Mouse (Mus musculus) urinary bladder, postnatal 10 days (tissue): ENCODE measurements around the gene Gfpt1.

Experiments used
- DNase-seq: peaks from one replicate; pipeline ENCODE4 v3.0.0; 2022; ENCODE audit warnings: low spot score

Gfpt1 gene

DNA sequence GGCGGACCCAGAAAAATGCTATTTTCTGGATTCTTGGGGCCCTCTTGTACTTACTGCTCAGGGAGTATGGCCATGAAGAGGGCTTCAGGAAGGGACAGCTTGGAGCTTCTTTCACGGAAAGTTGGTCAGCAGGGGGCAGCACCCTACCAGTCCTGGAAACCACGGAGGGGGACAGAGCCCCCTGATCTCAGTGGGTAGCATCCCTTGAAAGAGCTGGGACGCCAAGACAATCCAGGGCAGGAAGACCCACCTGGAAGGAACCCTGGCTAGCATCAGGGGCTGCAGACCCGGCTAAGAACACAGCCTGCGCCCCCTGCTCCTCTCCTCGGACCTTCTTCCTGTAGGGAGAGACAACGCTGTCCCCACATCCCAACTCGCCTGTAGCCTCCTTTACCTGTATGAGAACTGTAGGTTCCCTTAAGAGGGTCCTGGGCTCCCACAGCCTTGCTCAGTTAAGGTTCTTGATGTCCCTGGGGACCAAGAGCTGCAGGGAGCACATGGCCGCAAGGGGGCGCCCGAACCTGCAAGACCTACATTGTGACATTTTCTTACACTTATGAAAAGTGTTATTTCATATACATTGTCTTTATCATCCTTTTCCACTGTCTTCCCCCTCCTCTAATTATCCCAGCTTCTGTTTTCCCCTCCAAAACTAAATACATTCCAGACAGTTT is 58.8 kb downstream of the Gfpt1 start:
- peak; percentile 70 for DNase-seq

DNA sequence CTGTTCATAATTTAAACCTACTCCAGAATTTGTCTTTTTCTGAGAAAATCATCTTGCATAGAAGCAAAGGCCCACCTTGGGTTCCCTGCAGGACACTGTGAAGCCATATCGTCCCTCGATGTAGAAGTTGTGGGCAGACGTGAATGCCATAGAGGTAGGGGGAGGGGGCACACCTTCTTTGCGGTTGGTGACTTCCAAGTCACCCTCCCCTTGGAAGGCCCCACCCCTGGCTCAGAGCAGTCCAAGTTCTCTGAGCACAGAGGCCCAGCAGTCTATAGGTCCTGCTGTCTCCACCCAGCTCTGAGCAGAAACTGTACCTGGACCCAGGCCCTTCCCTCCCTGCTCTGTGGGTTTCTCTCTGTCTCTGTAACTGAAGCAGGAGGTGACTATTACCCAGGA is 59.3 kb downstream of the Gfpt1 start:
- DNase-seq = no peak

DNA sequence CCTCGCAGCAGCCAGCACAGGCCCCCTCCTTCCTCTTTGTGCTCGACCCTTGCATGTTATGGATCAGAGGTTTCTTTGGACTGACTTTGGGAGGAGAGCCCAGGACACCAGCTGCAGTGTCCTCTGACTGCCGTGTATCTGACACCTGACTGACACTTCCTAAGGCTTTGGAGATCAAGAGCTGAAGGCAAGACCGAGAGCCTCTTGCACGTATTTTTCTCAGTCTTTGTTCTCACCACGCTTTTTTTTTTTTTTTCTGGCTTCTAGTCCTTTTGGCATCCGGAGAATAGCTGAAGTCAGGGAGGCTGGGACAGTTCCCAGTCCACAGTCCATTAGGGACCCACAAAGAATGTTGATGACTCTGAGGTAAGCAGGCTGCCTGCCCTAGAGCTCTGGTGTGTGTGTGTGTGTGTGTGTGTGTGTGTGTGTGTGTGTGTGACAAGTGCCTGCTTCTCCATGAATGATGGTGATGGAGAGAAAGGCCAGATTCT is 59.8 kb downstream of the Gfpt1 start:
- no peak for DNase-seq

DNA sequence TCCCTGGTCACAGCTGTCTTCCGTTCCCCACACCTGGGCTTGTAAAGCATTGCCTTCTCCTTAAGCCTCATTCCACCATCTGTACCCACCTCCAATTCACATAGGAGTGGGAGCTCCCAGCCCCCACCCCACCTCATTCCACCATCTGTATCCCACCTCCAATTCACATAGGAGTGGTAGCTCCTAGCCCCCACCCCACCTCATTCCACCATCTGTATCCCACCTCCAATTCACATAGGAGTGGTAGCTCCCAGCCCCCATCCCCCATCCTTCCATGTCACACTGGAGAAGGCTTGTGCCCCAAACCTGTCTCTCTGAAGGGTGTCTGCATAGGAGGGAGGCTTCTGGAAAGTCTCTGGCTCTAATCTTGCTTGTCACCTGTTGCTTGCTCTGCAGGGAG is 60.7 kb downstream of the Gfpt1 start:
- no peak for DNase-seq

DNA sequence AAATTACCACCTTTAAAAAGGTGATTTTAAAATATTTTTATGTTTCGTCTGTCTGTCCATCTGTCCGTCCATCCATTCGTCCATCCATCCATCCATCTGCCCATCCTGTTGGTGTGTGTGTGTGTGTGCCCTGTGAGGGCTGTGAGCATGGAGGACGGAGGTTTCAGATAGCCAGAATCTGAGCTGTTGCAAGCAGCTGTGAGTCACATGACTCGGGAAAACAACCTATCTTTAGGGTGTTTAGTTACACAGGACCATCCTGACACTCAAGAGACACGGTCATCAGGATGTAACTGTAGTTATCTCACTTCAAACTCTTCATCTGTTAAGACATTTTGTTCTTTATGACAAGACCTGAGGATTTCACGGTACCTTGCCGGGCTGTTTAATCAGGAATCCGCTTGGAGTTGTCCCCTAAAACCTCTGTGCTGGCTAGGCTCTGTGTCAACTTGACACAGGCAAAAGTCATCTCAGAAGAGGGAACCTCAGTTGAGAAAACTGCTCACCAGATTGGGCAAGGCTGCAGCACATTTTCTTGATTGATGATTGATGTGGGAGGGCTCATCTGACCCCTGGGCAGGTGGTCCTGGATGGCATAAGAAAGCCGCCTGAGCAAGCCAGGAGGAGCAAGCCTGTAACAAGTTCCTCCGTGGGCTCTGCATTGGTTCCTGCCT is 61.6 kb downstream of the Gfpt1 start, which contains the start of gene D6Ertd527e:
Gene D6Ertd527e (plus strand): TSS at position 624 of the 674 bp plus-strand sequence.
- no peak for DNase-seq

DNA sequence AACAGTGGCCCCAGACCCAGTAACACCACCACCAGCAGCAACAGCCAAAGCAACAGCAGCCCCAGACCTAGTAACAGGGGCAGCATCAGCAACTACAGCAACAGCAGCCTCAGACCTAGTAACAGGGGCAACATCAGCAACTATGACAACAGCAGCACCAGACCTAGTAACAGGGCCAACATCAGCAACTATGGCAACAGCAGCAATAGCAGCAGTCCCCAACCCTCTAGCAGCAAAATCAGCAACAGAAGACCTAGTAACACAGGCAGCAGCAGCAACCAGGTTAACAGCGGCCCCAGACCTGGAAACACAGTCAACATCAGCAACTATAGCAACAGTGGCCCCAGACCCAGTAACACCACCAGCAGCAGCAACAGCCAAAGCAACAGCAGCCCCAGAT is 68.8 kb downstream of the Gfpt1 start:
- no peak for DNase-seq

DNA sequence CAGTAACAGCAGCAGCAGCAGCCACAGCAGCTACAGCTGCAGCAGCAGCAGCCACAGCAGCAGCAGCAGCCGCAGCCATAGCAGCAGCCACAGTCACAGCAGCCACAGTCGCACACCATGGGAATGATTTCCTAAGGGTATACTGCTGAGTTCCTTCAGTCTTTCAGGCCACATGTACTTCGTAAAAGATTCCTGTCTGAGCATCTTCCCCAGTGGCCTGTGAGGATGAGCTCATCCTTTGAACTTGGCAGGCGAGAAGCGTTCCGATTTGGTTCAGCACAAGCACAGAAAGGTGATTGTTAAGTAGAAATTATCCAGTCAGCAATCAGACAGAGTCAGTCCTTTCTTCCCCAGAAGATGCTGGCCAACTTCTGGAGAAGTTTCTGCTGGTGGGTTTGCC is 69.5 kb downstream of the Gfpt1 start:
- no peak for DNase-seq

DNA sequence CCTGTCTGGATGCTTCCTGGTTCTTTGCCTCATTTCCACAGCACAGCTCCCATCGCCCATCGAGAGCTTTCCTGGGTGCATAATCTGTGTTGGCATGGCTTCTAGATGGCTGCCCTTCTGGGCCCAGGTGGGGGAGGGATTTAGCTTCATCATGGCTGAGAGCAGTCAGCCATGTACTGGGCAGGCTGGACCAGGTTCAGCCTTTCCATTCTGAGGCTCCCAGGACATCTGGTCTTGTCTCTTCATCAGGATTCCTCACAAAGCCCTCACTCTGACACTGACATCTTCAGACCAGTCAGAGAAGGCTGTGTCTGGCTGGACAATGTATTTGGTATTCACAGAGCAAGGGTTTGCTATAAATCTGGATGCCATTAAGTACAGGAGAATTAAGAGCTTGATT is 73.3 kb downstream of the Gfpt1 start:
- DNase-seq = no peak

DNA sequence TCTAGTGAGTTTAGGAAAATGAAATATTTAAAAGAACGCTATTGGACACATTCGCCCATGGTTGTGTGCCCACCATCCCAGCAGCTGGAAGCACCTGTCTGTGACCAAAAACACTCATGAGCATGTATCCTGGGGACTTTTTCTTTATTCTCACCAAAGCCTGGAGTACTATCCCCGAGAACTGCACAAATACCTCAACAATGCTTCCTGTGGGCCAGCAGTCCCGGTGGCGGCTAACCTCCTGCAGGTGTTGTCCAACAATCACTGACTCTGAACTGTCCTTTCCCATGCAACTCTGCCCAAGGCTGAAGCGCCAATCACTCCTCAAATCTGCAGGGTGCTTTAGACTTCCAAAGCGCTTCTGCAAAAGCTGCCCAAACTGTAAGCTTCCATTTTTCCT is 74.0 kb downstream of the Gfpt1 start:
- DNase-seq = no peak

DNA sequence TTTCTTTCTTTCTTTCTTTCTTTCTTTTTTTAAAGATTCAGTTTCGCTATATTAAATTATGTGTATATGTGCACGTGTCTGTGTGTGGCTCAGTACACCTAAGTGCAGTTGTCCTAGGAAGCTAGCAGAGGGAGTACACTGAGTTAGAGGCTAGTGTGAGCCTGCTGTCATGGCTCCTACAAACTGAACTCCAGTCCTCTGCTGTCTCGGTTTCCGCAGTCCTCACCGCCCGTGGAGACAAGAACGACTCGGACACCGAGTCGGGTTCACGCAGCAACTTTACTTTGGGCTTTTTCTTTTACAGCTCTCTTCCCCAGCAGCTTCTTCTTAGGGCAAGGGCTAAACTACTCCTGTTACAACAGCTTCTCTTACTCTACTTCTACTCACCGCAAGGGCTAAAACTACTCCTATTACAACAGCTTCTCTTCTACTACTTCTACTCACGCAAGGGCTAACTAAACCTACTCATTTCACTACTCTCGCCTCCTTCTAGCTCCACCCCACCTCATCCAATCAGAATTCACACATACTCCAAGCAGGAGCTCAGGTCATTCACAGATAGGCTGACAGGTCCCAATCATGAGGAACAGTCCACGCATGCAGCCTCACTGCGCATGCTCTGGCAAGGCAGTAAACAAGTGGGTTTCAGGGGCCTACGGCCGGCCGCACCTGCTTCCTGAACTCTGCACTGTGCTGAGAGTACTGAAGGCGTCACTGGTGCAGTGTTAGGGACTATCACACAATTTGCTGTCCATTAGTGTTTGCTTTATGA is 76.6 kb downstream of the Gfpt1 start:
- no peak for DNase-seq

DNA sequence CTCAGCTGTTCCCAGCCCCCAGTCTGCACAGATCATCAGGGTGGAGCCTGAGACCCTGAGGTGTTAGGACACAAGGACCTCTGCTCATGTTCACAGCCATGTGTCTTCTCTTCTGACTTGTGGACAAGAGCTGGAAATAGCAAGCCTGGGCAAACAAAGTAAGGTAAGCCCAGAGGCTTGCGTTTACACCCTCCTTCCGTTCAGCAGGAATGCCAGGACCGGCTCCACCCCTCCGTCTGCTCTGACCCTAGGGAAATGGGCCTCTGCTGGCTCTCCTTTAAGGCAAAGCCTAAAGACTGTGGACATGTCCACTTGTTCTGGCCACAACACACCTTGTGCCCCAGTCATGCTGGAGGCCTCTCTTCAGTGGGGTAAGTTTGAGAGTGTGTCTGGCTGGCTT is 77.3 kb downstream of the Gfpt1 start:
- DNase-seq = no peak

DNA sequence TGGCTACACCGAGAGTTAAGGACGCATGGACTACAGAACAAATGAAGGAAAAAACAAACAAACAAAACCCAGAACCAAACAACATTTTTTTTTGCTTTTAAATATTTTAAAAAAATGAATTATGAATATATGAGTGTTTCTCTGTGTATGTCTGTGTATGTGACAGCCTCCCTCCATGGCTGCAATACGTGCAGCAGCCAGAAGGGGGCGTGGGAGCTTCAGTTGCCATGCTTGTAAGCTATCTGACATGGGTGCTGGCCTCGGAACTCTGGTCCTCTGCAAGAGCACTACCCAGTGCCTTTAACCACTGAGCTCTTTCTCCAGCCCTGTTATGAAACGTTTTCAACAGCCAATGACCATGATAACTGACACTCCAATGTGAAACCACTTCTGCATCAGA is 78.0 kb downstream of the Gfpt1 start:
- no peak for DNase-seq

DNA sequence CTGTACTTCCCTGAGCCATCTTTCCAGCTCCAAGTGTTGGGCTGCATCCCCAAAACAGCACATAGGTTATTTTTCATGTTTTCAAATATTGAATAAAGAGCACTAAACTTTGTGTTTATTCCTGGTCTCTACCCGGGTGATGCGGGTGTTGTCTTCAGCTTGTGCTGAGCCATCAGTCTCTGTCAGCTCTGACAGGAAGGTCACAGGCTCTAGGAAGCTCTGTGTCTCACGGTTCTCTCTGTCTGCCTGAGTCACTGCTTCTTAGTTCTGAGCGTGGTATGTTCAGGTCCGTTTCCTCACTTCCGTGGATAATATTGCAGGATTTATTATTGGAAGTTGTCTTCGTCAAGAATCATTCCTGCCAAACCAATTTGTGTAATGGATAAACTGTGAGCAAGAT is 79.3 kb downstream of the Gfpt1 start:
- no peak for DNase-seq

DNA sequence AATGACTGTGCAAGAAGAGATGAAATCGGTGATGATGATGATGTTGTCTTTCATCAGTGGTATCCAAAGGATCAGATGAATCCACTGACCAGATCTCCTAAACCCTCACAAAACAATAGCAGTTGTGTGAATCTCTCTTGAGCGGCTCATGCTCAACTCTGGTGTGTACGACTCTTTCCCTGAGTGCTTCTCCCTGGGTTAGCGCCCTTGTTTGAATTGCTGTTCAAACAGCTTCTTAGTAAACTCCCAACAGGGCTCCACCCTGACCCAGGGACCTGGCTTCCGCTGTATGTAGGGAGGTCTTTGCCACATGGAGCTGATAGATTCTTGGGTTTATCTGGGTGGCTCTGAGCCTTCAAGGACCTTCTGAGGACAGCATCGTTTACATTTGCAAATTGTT is 80.8 kb downstream of the Gfpt1 start:
- DNase-seq = no peak

DNA sequence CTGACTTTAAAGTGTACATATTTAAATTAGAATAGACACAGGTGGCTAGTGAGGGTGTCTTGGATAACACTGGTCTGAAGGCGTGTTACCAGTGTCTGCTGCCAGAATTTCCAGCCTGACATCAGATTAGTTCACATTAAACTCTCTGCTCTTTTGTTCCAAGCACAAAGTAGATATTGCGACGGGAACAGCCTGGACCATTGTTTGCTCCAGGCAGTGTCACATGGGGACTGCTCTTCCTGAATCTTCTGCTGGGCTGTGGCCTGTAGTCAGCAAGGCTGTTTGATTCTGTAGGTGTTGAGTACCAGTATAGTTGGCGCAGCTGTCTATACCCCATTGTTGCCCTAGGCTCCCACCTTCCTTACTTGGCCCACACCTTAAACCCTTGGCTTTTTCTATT is 81.3 kb downstream of the Gfpt1 start:
- no peak for DNase-seq

DNA sequence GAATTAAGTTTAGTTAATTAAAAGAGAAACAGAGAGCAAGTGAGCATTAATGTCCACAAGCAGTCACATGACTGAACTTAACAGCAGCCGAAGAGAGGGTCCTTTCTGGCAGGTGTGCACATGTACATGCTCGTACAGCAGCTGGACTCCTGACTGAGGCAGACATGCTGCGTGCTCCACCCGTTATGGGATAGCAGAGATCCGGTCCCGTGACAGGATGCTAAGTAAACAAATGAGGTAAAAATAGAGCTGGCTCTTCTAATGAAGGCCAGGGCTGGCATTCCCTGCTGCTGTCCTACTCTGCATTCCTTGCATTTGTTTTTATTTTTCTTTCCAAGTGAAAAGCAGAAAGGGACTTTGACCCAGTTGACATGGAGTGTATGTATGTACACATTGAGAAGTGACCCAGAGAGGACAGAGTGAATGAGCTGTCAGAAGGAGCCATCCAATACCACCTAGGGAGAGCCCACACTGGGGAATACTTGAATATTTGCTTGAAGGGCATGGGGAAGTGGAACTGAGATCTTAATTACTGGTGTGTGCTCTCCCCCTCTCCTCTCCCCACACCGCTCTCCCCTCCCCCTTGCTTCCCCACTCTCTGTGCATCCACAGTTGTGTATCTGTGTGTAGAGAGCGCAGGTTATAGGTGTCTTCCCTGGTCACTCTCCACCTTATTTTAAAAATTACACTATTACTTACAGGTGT is 84.6 kb downstream of the Gfpt1 start:
- DNase-seq = no peak

DNA sequence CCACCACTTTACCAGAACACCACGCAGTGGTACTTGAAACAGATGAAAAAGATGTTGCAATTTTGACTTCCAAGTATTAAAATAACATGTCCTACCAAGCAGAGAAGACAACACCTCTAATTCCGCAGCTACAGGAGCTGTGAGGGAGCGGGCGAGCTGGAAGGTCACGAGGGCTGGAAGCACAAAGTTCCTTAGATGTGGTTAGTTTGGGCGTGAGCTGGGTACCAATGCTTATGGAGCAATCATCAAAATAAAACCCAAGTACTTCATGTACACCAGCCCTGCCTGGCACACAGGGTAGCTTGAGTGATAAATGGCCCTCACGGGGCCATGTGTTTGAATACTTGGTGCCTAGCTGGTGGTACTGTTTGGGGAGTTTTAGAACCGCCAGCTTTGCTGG is 87.2 kb downstream of the Gfpt1 start:
- no peak for DNase-seq

DNA sequence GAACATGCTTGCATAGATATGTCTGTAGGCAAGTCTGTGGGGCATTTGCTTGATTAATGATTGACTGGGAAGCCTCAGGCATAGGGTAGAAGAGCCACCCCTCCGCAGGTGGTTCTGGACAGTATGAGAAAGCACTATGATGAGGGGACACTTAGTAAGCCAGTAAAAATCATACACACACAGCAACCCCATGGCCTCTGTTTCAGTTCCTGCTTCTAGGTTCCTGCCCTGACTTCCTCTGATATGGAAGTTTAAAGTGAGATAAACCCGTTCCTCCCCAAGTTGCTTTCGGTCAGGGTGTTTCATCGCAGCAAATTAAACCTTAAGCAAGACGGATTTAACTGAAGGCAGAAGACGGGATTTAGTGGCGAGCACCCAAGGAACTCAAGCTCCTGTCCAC is 88.0 kb downstream of the Gfpt1 start:
- no peak for DNase-seq

DNA sequence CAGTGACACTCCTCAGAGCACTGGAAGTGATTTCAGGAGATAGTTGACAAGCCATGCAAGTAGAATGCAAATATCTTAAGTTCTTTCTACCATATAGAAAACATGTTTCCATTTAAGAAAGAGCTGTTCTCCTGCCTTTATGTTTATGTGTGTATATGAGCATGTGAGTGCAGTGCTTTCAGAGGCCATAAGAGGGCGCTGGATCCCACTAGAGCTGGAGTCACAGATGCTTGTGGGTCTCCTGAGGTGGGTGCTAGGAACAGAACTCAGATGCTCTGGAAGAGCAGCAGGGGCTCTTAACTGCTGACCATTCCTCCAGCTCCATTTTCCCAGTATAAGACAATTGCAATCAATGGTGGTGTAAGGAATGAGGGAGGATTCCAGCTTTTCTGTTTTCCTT is 88.4 kb downstream of the Gfpt1 start:
- DNase-seq = no peak

DNA sequence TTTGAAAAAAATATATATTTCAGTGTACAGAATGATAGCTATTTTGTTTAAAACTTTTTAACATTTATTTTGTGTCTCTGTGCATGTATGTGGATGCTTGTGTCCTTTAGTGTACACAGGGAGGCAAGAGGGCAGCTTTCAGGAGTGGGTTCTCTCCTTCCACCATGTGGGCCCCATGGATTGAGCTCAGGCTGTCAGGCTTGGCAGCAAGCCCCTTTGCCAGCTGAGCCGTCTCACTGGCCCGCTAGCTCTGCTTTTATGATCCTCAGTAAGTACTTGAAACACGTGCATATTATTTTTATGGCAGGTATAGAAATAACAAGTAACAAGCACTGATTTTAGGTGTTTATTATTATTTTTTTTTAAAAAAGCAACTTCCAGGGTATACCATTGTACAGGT is 90.9 kb downstream of the Gfpt1 start:
- DNase-seq = no peak

DNA sequence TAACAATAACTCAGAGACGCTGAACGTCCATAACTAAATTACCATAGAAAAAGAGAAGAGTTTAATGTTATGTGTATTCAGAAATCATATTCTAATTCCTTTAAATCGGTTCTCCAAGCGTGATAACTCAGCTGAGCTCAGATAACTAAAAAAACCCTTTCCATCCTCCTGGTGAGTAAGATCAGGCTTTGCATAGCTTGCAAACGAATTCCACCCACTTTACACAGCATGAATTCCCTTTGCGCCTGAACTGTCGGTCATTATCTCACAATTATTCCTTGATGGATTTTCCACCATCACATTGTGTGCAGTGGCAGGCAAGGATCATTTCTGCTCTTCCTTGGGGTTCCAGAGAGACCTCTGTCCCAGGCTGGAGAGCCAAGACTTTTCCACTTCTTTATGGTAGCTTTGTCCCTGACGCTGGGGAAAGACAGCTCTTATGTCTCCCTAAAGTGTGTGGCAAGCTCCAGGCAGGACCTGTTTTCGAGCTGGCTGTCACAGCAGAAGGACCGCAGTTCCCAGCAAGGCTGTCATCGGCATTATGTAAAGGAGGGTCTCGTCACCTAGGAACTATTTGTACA is 91.4 kb downstream of the Gfpt1 start:
- no peak for DNase-seq

DNA sequence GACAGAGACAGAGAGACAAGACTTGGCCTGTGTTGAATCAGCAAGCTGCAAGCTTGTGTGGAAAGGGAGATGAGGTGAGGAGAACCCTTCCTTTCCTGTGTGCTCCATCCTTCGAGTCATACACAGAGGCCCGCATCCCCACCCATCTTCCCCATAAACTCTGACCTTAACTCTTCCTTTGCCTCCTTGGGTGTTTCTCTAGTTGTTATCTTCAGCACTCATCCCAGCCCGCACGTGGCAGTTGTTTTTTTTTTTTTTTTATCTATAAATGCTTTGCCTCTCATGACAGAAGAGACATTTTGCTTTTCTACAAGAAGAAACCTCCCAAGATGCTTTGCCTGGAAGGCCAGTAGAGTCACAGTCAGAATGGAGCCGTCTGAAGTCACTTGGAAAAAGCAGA is 95.8 kb downstream of the Gfpt1 start:
- no peak for DNase-seq
